Mouse (Mus musculus): ENCODE measurements around the gene Ttc29. TPM values are rescaled to one million over a fixed set of nuclear protein-coding genes. Genes with fewer than 3 reads are reported as not detected.
A peak's percentile ranks its signal among the peaks of the same experiment; 100 is the strongest.

Ttc29 gene
- 1 to 10 TPM in 1 of 4 experiments, under 1 TPM in 3; 0.58 to 1.8 (median 0.81) TPM for total RNA-seq (2022)

DNA sequence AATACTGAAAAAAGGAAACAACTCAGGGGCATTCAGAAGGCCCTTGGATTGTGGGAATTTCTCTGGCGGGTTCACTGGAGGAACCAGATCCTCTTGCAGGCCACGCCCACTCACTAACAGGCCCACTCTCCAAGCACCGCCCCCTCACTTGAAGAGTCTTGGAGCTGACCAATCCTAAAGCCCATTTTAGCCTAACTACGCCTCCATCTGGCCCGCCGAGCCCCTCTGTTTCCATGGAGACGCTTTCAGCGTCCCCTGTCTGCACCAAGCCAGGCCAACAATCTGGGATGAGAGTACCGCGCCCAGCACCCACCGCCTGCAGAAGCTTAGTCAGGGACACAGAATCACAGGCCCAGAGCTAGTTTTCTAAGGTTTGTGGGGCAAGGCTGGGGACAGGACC lies at the start of gene Ttc29:
Gene Ttc29, plus strand, starts transcription at position 224 of the 400 bp plus-strand sequence.
- peak; percentile 30 for DNase-seq (ENCODE audit: low spot score in 2 of 2)

GRCm38 (mm10) chr8:78171351-78171750 lies 41.7 kb upstream of the Ttc29 start:
- DNase-seq (ENCODE audit: low spot score in 2 of 2) = no peak

GRCm38 (mm10) chr8:78182654-78183053 lies 30.4 kb upstream of the Ttc29 start:
- DNase-seq (ENCODE audit: low spot score in 2 of 2) = no peak

GRCm38 (mm10) chr8:78183414-78183813 lies 29.7 kb upstream of the Ttc29 start:
- no peak for DNase-seq (ENCODE audit: low spot score in 2 of 2)

DNA sequence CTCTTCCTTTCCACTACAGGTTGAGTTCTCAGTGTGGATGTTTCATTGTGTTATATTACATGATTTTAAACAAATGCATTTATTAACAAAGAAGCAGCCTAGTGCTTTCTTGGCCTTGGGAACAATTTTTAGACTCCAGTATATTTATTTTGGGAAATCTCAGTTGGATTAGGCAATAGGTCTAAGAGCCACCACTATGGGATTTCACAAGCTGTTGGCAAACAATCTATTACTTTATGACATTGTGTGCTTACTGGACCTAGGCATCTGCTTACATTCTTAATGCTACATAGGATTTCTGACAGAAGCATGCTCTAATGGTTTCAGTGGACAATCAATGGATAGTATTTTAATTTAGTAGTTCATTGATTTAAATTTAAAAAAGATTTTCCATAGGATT lies 26.0 kb upstream of the Ttc29 start:
- no peak for DNase-seq (ENCODE audit: low spot score in 2 of 2)

DNA sequence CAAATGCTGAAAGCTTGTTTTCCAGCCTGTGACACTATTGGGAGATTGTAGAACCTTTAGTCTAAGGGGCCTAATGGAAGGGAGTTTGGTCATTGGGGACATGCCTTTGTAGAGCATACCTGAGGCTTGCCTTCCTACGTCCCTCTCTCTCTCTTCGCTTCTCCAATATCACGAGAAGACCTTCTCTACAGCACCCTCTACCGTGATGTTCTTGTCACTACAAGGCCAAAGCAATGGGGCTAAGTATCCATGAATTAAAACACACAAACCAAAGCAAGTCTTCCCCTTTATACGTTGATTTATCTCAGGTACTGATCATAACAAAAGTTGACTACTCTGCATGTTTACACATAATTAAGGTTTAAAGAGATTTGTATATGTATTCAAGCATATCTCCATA lies 8.9 kb upstream of the Ttc29 start:
- no peak for DNase-seq (ENCODE audit: low spot score in 2 of 2)

DNA sequence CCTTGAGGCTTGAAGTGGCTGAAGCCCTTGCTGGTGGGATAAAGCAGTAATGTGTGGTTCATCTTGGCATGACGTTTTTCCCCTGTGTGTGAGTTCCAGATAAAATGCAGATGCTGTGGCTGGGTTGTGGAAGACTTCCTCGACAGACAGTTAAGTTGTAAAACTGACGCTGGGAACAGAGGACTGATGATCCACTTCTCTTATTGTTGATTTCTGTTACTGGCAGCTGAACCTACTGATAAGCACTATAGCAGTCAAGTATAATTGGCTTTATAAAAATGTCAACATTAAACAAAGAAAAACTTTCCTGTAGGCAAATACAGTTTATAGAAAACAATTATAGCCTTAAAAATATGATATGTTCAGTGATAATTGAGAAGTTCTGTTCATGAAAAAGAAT lies 2.7 kb upstream of the Ttc29 start:
- no peak for DNase-seq (ENCODE audit: low spot score in 2 of 2)

DNA sequence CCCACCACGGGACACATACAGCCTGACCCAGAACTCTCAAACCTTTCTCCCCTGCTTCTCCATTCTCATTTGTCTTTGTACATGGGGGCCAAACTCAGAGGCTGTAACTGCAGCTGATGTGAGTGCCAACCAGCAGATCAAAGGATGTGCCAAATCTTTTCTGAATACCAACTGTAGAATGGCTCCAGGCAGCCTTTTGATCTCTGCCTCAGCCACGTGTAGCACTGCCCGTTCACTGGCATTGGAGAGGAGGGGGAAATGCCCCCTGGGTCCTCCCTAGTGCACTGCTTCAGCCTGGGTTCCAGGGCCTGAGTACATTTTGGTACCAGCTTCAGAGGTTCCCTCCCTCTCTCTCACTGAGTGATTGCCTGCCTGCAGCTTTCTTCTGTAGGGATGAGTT lies 1.5 kb downstream of the Ttc29 start:
- DNase-seq (ENCODE audit: low spot score in 2 of 2) = no peak

DNA sequence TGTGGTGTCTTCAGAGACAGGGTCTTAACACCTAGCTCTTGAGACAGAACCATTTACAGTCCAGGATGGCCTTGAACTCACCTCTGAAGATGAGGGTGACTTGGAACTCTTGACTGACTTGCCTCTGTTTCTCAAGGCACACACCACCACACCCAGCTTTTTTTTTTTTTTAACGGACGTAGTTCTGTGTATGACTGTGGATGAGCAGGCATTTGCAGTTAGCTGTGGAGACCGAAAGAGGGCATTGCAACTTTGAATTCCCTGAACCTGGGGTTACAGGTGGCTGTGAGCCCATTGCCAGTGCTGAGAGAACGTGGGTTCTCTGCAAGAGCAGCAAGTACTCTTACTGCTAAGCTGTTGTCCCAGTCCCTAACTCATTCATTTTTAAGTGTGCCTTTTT lies 13.0 kb downstream of the Ttc29 start:
- DNase-seq (ENCODE audit: low spot score in 2 of 2) = no peak

- DNase-seq (ENCODE audit: low spot score in 2 of 2) = no peak
Measured at GRCm38 (mm10) chr8:78230721-78231120, 17.6 kb downstream of the Ttc29 start.

DNA sequence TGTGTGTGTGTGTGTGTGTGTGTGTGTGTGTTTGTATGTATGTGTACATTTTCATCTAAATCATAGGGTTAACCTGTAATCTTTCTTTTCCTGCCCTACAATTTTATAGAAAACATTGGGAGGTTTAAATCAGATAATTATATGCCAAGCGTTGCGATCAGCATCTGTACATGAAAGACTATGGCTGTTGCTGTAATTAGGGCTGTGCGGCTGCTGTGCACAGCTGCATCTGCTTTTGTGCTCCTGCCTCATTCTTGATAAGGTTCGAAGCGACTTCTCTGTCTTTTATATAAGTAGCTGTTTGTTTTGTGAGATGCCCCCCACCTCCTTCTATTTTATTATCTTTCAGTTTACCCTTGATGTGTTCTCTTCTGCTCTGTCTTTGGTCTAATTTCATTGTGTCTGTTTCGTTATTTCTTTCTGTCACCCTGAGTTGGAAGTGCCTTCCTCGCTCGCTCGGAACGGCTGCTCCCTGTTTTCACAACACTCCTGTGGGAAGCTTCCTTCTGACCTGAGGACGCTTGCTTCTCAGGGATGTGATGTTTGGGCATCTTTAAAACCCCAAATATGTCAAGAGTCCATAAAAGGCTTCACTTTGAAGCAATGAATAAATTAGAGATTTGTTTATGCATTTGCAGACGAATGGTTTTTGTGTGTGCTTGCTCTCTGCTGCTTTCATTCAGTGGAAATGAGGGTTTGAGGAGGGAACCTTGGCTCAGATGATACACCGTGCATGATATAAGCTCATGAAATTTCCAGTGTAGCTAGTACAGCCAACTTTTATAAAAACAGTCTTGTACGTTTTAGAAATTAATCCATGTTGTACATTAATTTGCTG lies 20.0 kb downstream of the Ttc29 start:
- no peak for DNase-seq (ENCODE audit: low spot score in 2 of 2)

DNA sequence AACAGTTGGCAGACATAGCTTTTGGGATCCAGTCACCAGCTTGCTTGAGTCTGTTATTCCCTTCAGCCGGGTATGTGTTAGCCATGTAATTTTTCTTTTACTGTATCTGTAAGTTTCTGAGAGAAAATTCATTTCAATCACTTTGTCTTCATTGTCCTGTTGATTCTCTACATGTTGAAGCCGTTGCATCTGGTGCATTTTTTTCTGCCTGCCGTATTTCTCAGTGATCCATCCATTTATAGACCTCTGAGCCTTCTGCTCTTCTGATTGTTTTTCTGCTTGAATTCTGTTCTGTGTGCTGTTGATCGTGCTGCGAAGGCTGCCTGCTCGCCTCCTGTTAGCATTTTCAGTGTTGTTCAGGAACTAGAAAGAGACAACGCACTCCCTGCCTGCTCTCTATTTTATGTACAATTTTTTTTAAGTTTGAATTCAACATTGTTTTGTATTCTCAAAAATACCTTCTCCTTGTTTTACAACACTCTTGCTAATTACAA lies 20.7 kb downstream of the Ttc29 start:
- DNase-seq (ENCODE audit: low spot score in 2 of 2) = peak; percentile 13 to 21

GRCm38 (mm10) chr8:78237972-78238675 lies 25.0 kb downstream of the Ttc29 start:
- peak in 1 of 2 experiments; percentile 19 for DNase-seq (ENCODE audit: low spot score in 2 of 2)

DNA sequence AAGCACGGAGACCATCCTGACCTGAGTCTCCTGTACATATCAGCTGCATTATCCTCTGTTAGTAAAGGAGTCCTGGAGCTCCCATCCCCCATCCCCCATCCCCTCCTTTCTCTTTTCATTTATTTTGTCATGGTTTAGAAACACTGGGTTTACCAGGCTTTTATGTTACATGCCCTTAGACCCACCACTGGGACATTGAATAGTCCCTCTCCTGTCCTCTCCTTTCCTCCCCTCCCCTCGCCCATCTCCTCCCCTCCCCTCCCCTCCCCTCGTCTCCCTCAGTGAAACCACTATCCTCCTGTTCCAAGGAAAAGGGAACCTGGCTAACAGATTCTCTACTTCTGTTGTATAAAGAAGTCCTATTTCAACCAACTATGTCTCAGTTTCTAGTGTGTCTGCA lies 38.0 kb downstream of the Ttc29 start:
- no peak for DNase-seq (ENCODE audit: low spot score in 2 of 2)

- DNase-seq (ENCODE audit: low spot score in 2 of 2) = no peak
Measured at GRCm38 (mm10) chr8:78254374-78254773, 41.3 kb downstream of the Ttc29 start.

- DNase-seq (ENCODE audit: low spot score in 2 of 2) = no peak
Measured at GRCm38 (mm10) chr8:78255011-78255410, 41.9 kb downstream of the Ttc29 start.

- no peak for DNase-seq (ENCODE audit: low spot score in 2 of 2)
Measured at GRCm38 (mm10) chr8:78265506-78265905, 52.4 kb downstream of the Ttc29 start.

DNA sequence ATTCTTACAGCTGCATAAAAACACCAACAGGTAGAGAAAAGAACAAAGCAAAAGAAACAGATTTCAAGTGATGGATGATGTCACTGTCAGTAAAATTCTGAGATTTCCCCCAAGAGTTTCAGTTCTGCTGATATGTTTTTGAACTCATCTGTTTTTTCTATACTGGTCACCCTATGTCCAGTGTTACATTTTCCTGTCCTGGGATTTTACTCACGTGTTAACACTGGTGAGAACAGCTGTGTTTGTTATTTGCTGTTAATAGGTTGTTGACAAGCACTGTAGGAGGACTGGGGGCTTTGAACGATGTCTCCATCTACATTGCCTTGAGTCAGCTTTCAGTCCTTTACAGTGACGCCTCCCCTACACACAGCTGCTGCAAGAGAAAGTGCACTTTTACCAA lies 53.1 kb downstream of the Ttc29 start:
- no peak for DNase-seq (ENCODE audit: low spot score in 2 of 2)

- DNase-seq (ENCODE audit: low spot score in 2 of 2) = no peak
Measured at GRCm38 (mm10) chr8:78267894-78268411, 54.9 kb downstream of the Ttc29 start.

DNA sequence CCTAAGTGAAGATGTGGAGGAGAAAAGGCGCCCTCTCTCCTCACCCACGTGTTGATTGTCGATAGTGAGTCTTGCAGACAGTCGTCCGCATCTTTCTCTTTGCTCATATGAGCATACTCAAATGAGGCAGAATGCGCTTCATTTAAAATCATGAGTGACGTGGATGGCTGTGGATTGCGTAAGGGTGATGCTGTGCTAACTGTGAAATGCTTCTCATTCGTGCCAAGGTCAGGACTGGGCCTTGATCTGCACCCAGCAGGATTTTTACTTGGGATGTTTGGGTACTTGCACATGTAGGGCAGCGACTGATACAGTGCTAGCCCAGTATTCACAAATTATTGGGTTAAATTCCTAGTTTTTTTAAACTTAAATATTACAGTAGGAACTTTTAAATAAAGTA lies 56.2 kb downstream of the Ttc29 start:
- DNase-seq (ENCODE audit: low spot score in 2 of 2) = no peak

DNA sequence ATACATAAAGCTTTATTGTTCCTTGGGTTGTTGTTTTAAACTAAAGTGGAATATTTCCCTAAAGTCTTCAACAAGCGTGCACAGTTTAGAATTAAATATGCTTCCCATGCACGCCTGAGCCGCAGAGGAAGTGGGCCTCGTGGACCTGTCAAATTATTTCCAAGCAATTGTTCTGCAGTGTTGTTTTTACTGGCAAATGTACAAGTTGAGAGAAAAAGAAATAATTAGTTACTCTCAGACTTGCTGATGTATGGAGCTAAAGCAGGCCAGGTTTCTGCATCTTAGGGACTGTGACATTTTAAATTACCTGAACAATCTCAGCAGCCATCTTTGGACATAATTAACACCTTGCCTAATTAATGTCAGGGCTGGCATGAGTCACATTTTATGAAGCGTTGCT lies 58.3 kb downstream of the Ttc29 start:
- no peak for DNase-seq (ENCODE audit: low spot score in 2 of 2)

- no peak for DNase-seq (ENCODE audit: low spot score in 2 of 2)
Measured at GRCm38 (mm10) chr8:78276120-78276519, 63.0 kb downstream of the Ttc29 start.

Measured in layer of hippocampus, adult 8-10 months (tissue).